Mouse (Mus musculus) lung, postnatal 10 days (tissue): ENCODE data around the gene Triobp.

Source experiments
- DNase-seq: peaks from one replicate; pipeline ENCODE4 v3.0.0; 2021

Triobp gene

DNA sequence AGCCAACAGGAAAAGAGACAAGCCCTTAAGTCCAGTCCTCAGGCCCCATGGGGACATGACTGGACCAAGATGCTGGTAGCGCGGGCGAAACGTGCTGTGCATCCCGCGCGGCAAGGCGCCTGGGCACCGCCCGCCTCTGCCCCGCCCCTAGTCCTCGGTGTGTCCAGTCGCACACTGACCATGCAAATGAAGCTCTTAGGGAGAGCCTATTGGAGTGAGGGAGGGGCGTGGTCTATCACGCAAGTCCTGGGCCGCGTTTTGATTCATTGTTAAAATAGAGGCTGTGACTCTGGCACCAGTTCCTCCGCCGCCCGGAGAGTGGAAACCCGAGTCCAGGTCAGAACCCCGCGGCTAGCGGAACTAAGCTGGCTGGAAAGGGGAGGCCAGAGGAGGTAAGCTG, at the start of gene Triobp:
Gene Triobp, plus strand, starts transcription at position 68 of the 400 bp plus-strand sequence.
- DNase-seq, result peak; percentile 95

DNA sequence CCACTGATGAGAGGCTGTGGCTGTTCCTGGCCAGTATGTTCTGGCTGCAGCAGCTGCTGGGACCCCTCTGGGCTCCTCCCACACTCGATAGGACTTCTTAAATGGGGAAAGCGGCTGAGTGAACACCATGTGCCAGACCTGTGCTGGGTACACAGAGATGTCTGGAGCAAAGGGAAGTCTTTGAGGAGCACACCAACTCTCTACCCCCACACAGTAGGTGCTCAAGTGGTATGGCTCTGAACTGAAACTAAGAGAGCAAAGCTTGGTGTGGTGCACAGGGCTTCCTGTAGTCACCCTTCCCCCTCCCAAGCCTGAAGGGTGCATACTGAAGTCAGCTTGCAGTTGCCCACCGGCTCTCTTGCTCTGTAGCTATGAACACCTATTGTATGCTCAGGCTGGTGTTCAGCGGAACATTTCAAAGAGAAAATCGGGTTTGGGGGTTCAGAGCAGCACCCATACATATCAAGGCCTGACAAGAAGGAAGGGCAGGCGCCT, 49.0 kb upstream of the Triobp start:
- DNase-seq, result peak; percentile 46

DNA sequence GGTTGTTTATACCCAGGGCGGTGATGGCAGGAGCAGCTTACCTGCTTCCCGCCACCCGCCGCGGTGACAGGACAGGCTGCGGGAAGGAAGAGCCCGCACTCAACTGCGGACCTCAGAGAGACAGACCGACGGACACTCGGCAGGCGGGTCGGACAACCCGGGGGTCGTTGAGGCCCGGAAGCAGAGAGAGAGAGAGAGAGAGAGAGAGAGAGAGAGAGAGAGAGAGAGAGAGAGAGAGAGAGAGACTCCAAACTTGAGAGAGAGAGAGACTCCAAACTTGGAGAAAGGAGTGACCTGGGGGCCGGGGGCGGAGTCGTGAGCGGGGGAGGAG, 48.1 kb upstream of the Triobp start, which contains the start of gene Gm49510:
Gene Gm49510, plus strand, starts transcription at position 259 of the 331 bp plus-strand sequence.
- no peak for DNase-seq

DNA sequence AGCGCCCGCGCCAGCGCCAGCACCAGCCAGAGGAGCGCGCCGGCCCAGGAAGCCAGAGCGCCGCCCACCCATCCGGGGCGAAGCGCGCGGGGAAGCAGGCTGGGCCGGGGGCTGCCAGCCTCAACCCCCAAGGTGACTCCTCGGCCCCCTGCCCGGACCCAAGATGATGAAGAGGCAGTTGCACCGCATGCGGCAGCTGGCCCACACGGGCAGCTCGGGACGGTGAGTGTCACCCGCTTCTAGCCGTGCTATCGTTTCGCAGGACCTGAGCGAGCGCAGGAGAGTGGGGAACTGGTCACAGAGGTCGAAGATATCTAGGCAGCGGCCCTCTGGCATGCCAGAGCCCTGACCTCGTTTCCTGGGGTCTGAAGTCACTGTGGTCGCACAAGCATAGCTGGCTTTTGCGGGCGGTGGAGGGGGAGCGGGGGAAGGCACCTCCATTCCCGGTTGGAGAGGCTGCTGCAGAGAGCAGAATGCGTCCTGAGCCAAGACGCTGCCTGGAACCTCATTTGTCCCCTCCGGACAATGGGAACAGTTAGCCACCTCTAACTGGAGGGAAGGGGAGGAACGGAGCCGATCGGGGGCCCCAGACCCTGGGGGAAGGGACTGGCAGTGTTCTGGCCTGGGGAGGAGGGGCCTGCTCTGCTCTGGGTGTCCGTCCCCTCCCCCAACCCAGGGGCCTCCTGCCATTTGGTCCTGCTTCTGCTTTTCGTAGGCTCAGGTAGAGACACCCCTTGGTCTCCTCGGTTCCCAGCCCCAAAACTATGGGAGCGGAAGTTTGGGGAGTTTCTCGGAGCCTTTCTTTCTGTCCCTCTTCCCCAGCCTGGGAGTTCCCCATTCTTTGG, 47.6 kb upstream of the Triobp start, which contains the start of gene Sh3bp1:
Gene Sh3bp1, plus strand, starts transcription at position 29 of the 845 bp plus-strand sequence.
- peak; percentile 87 for DNase-seq

DNA sequence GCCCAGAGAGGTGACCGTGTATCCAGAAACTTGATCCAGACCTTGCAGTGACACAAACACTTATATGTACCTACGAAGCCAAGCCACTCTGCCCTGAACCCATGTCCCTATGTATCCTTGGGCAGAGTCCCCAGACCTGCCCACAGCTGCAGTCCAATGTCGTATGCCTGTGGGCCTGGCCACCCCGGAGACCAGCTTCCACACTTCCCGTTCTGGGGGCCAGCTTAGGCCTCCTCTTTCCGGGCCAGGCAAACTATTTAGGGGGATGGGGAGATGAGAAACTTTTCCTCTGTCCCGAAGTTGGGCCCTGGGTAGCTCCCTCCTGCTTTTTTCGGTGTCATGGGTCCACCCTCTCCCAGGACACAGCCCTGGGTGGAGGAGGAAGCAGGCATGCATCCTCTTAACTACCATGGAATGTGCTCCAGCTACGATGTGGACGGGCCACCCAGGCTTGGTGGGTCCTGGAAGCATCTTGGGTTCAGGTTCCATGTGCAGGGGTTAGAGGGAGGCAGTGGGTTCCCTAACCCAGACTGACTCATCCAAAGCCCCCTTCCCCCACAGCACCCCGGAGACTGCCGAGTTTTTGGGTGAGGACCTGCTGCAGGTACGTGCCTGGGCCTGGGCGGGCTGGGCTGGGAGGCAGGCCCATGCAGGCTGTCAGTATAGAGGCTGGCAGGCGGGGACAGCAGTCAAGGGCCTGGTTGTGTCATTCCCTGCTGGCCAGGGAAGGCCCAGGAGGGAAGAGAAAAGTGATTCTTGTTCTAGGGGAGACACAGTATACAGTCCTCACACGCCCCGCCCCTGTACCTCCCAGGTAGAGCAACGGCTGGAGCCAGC, 46.7 kb upstream of the Triobp start:
- DNase-seq, result peak; percentile 39

DNA sequence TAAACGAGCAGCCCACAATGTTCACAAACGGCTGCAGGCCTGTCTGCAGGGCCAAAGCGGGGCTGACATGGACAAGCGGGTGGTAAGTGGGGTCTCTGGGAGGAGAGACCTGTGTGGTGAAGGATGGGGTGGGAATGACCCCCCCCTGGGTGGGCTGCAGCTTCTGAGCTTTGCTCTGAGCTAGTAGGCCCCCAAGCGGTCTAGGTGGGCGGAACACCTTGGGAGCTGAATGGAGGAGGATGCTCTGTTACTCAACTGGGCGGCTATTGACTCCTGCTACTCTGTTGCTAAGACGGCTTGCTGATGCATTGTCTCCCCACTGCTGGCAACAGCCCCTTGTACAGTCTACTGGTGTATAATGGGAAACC, 46.1 kb upstream of the Triobp start:
- DNase-seq, result no peak

DNA sequence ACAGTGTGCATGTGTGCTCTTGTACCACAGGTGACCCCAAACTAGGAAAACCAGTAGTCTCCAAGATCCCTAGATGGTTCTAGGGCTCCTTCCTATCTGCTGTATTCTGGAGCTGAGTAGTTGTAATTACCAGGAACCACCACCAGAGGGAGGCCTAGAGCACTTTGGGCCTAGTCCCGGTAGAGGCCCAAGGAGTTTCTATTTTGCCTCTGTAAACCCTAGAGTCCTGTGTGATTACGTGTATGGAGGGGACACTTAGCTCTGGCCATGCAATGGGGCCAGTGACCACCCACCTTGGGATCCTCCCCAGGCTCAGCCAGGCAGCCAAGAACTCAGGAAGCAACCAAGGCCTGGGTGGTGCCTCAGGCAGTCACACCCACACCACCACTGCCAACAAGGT, 44.3 kb upstream of the Triobp start:
- DNase-seq, result peak; percentile 92

DNA sequence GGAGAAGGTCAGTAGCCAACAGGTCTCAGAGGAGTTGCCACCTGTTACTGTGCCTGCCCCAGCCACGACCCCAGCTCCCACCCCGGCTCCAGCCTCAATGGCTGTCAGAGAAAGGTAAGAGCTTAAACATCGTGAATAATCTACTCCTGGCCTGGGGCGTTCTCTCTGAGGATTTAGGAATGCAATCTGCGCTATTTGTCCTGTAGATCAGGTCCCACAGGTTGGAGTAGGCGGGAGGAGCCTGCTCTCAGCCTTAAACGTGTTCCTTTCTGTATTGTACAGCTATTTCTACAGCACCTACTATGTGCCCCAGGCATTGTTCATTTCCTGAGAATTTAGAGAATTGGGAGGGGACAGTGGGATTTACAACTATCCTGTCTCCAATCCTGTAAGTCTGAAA, 39.1 kb upstream of the Triobp start:
- no peak for DNase-seq

DNA sequence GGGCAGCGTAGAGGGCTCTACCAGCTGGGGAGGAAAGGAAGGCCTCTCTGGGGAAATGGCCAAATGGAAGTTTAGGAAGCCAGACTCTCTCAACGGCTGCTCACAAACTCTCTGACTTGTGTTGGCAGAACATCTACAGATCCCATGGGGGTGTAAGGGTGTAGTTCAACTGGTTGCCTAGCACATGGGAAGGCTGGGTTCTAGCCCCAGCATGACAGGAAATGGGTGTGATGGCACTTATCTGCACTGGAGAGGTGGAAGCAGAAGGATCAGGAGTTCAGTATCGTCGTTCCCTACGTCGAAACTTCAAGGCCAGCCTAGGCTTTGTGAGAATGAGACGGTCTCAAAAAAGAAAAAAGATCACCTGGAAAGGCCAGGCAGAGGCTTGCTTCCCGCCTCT, 38.5 kb upstream of the Triobp start:
- DNase-seq, result no peak

DNA sequence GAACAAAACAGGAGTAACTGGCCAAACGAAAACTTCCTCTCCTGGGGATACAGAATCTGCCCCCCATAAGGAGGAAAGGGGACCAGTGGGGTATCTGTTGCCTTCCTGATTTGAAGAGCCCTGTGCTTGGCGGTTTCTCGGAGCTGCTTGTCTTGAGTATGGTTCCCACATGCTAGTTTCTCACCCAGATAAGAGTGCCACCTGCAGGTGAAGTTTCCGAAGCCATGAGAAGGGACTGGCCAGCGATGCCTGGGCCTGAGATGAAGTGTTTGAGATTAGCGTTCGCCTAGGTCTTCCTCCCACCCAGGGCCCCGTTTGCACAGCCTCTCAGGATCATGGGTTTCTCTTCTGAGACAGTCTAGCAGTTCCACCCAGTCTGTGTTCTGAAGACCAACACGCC, 35.5 kb upstream of the Triobp start:
- peak; percentile 72 for DNase-seq

DNA sequence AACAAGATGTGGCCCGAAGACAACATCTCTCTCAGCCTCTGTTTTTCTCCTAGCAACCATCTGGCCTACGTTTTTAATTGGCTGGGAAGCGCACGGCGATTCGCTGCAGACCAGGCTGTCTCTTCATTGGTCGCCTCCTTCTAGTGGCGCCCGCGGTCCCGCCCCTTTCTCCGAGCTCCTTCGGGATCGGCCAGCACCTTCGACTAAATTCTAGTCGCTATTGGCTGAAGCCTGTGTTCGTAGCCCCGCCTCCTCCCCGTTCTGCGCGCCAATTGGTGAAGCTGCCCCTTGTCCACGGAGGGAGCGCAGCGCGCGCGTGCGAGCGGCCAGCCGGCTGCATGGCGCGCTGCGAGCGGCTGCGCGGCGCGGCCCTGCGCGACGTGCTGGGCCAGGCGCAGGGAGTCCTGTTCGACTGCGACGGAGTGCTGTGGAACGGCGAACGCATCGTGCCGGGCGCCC, 33.9 kb upstream of the Triobp start, which contains the start of gene Pdxp:
Gene Pdxp, plus strand, starts transcription at position 288 of the 459 bp plus-strand sequence.
- DNase-seq, result peak; percentile 98

DNA sequence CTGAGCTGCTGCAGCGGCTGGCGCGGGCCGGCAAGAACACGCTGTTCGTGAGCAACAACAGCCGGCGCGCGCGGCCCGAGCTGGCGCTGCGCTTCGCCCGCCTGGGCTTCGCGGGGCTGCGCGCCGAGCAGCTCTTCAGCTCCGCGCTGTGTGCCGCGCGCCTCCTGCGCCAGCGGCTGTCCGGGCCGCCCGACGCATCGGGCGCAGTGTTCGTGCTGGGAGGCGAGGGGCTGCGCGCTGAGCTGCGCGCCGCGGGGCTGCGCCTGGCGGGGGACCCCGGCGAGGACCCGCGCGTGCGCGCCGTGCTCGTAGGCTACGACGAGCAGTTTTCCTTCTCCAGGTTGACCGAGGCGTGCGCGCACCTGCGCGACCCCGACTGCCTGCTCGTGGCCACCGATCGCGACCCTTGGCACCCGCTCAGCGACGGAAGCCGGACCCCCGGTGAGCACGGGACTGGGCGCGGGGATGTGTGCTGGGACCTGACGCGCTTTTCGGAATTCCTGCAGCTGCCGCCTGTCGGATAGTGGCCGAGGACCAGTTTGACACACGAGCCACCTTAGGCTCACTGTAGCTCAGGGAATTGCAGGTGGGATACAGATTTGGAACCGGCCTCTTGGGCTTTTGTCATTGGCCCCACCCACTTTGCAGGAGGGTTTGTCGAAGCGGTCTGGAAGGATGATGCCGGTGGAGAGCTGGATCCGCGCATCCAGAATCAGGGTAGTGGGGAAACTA, 33.3 kb upstream of the Triobp start:
- DNase-seq, result no peak

DNA sequence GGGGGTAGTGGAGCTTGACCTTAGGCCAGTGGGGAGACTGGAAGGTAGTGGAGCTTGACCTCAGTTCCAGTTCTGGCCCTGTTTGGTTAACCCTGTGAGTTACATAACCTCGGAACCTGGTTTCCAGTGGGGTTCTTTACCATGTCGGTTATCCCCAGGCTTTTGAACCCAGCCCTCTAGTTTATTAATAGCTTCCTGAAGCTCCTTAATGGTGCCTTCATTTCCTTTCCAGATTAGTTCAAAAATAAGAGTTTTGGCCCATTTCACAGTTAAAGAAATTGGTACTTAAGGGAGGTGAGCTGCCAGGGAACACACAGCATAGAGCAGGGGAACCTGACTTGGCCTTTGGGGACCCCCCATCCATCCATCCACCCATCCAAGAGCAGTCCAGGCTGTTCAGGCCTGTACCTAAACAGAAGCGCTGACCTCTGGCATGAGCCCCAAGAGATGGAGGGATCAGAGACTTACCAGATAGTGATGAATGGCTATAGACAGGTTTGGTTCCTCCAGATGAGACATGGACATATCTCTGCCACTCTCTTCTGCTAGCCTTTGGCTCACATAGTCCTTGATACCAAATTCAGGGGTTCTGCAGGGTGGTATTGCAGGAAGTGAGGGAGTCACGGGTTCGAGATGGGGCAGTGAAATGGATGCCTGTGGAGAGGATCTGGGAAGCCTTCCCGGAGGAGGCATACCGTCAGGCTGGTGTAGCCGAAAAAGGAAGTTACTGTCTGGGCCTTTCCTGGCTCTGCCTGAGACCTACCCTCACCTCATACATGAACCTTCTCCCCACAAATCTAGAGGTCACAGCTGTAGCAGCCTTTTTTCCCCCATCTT, 32.5 kb upstream of the Triobp start:
- no peak for DNase-seq

DNA sequence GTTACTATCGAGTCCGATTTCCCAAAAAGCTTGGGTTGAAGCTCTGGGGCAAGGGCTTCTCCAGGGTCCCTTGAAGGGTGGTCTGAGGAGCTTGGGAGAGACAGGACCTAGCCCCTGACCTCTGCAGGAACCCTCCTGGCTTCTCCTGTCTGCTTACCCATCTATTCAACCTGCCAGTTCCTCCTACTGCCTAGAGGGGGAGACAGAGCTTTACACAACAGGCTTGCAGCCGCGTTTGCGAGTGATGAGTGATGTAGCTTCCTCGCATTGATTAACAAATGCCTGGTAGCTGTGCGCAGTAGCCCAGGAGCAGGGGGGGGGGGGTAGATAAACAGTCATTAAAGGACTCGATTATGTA, 31.9 kb upstream of the Triobp start:
- DNase-seq, result peak; percentile 83

DNA sequence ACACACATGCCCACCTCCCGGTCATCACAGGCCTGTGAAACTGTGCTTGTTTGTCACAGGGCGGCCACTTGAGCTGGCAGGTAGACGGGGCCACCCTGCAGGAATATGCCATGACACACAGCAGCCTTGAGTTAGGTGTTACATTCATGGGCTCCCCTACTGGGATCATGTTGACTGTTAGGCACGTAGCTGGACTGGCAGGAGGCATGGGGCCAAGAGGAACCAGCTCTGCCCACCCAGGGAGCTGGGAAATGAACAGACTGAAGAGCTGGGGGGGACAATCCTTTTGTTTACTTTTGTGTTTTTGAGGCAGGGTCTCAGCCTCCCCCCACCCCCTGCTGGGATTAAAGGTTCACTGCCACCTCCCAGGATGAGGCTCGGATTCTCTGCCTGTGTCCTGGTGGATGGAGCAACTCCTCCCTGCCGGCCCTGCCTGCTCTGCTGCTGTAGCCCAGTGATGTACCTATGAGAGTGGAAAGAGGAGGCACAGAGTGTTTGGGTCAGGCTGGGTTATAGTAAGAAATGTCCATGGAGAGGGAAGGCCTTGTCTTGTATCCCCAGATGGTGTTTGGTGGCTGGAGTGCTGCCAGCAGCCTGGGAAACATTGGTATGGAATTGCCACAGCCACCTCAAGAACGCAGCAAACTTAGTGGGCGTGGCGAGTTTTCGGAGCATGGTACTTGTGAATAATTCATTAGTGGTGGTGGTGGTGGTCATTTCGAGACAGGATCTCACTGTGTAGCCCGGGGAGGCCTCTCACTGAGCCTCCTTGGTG, 31.3 kb upstream of the Triobp start:
- no peak for DNase-seq

DNA sequence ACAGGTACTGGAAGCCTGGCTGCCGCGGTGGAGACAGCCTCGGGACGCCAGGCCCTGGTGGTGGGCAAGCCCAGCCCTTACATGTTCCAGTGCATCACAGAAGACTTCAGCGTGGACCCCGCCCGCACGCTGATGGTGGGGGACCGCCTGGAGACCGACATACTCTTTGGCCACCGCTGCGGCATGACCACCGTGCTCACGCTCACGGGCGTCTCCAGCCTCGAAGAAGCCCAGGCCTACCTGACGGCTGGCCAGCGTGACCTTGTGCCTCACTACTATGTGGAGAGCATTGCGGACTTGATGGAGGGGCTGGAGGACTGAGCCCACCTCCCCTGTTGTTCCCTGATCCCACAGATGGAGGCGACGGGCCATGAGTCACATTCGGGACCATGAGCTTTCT, 29.4 kb upstream of the Triobp start:
- no peak for DNase-seq

DNA sequence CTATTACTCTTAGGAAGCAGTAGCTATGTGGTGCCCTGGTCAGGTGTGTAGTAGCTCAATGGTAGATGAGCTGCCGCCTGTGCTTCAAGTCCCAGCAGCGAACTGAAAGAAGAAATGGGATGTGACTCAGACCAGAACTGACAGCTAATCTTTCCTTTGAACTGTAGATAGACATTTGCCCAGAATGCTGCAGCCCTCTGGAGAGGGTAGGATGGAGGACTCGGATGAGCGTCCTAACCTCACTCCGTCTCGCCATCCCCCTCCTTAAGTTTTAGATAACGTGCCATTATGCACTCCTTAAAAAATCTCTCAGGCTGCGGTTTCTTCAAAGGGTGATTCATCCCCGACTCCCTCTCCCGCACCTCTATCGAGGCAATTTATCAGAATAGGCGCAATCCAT, 27.6 kb upstream of the Triobp start:
- no peak for DNase-seq

DNA sequence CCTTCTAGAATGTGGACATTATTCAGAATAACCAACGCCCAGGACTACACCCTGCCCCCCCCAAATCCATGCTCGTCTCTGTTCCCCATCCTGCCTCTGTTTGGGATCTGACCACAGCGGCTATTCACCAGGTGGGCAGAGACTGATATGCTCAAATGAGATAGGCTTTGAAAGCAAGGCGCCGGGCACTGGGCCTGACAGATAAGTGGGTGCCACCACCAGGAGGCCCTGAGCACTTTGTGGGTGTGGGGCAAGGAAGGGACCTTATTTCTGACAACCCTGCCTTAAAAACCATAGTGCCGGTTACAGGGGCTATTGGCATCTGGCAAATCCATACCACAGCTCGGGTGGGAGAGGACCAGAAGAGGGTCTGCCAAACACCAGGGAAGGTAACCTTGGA, 24.8 kb upstream of the Triobp start:
- DNase-seq, result no peak

DNA sequence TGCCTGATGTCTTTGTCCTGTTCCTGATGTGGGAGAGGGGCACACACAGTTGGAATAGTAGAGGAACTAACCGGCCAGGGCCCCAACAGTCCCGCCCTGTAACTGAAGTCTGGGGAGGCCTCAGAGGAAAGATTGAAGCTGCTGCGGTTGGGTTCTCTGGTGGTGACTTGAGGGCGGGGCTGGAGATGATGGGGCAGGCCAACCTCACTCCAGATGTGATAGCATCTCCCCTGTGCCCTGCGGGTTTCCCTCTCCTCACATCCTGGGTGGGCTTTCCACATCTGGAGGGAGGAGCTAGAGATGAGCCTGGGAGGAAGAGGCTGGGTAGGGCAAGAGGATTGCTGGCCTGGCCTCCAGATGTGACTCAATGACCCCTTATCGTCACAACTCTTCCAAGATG, 23.9 kb upstream of the Triobp start:
- no peak for DNase-seq

DNA sequence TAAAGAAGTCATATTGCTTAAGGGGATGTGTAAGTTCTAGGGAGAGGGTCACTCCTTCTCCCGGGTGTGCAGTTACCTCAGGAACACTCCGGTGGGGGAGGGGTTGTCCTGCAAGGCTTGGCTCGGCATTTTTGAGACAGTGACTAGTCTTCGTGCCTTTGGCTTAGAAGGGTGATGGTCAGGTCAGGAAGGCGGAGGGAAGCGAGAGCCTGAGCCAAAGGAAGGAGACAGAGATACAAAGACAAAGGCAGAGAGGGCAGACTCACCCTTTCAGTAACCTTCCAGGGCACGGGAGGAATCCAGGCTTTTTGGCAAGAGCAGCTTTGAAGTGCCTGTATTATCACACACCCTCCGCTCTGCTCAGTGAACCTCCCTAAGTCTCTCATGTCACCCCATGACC, 22.4 kb upstream of the Triobp start:
- peak; percentile 43 for DNase-seq
